Mouse (Mus musculus) liver, postnatal 0 days (tissue): Measurements from ENCODE around the gene Abcg5. TPM values are rescaled to one million over a fixed set of nuclear protein-coding genes. Genes with fewer than 3 reads are reported as not detected.
A peak's percentile ranks its signal among the peaks of the same experiment; 100 is the strongest.

Experiments used
- ATAC-seq: fragments of 200-750 bp; cut with Nextera tagmentation; 2 replicates; pipeline ENCODE4 v1.8.0; 2017; ENCODE audit warnings: mild to moderate bottlenecking, moderate library complexity
- DNase-seq: peaks from one replicate; pipeline ENCODE4 v3.0.0-alpha.2; 2016
- H3K27ac ChIP-seq: fragments of 300-500 bp; sonication (generic); 2 replicates; pipeline ENCODE4 v1.5.1; 2014; ENCODE audit warnings: antibody characterized with exemption, moderate library complexity, mild to moderate bottlenecking, low read depth
- H3K27me3 ChIP-seq: fragments of 300-500 bp; sonication (generic); 2 replicates; pipeline ENCODE4 v1.6.1; 2014; ENCODE audit warnings: low read length, control low read depth, mixed read lengths; ENCODE audit not compliant: insufficient read depth
- H3K36me3 ChIP-seq: fragments of 300-500 bp; sonication (generic); replicated peaks from 2 replicates; pipeline ENCODE4 v1.6.1; 2014; ENCODE audit warnings: mild to moderate bottlenecking, control low read depth, low read length, moderate library complexity, mixed read lengths; ENCODE audit not compliant: insufficient read depth
- H3K4me1 ChIP-seq: fragments of 300-500 bp; sonication (generic); 2 replicates; pipeline ENCODE4 v1.6.1; 2014; ENCODE audit warnings: antibody characterized with exemption, mild to moderate bottlenecking, control low read depth; ENCODE audit not compliant: insufficient read depth
- H3K4me2 ChIP-seq: fragments of 300-500 bp; sonication (generic); 2 replicates; pipeline ENCODE4 v1.6.1; 2014; ENCODE audit warnings: low read depth, mild to moderate bottlenecking, low read length, moderate library complexity, mixed read lengths
- H3K4me3 ChIP-seq: fragments of 300-500 bp; sonication (generic); 2 replicates; pipeline ENCODE4 v1.5.1; 2014; ENCODE audit warnings: low read depth, low read length
- H3K9ac ChIP-seq: fragments of 300-500 bp; sonication (generic); replicated peaks from 2 replicates; pipeline ENCODE4 v1.6.1; 2014; ENCODE audit warnings: mild to moderate bottlenecking, moderate library complexity
- H3K9me3 ChIP-seq: fragments of 300-500 bp; sonication (generic); 2 replicates; pipeline ENCODE4 v1.6.1; 2016; ENCODE audit warnings: mild to moderate bottlenecking, control low read depth, low read length, mixed read lengths
- CTCF ChIP-seq: sonication (generic); IDR thresholded peaks from 2 replicates; pipeline ENCODE4 v1.5.1; 2016; ENCODE audit warnings: antibody characterized with exemption, low read depth
- EP300 ChIP-seq: IDR thresholded peaks from 2 replicates; pipeline ENCODE4 v1.6.1; 2016; ENCODE audit warnings: antibody characterized with exemption, low read depth, mild to moderate bottlenecking
- WGBS: fragments of 180-500 bp; shearing (Covaris S2); extraction: QIAGEN DNeasy Blood & Tissue Kit; methylation state at CpG from one replicate; pipeline ENCODE4 v1.1.7; 2014; ENCODE audit not compliant: insufficient replicate concordance; 5-methylcytosine and 5-hydroxymethylcytosine counted together
- polyA plus RNA-seq: library from polyadenylated mRNA; unstranded; fragments of >200 nt; fragmentation: Nextera tagmentation; extraction: Ambion mirVana; gene quantifications from 2 replicates; pipeline ENCODE4 v1.2.1, GENCODE M21; 2015

Gene Abcg5
- polyA plus RNA-seq, 1 experiment from 2014 or later, result 9.3 TPM

DNA sequence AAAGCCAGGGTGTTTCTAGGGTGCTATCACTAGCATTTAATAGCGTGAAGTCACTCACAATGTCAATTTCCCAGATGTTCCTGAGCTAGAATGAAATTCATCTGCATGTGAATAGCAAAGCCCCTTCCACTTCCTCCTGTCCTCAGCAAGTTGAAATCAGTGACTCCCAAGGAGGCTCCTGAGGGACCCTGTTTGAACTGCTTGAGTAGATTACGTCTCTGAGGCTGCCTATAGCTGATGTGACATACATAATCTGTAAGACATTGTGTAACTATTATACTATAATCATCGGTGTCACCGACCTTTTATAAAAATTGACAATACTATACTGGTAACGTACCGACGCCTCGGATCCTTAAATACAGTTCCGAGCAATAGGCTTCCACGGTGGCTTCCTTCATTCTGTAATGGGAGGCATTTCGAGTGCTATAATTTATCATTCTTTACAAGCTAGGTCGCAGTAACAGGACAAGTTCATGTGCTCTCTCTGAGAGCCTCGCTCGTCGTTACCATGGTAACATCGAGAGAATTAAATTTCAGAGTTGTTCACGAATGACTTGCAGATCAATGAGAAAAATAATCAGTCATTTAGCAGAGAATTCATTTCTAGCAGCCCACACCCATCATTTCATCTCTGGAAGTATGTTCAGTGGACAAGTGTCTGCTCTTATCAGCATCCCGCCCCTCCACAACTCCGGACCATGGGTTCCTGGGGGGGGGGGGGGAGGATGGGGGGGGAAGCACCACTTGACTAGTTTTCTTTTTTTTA is 26.0 kb downstream of the Abcg5 start:
- WGBS, result 78% methylated on average over 19 of the region's 19 CpGs
- ATAC-seq (no peak), DNase-seq (no peak)
- Histone ChIP-seq H3K27me3 (no peaks in the 10 kb centered on the region), H3K9me3 (no peaks in the 10 kb centered on the region), H3K4me2 (no peak overlapping the region), H3K4me1 (no peaks in the 10 kb centered on the region; the same call in 1 of the 2 replicates), H3K27ac (no peak overlapping the region), H3K9ac (no peak overlapping the region), H3K4me3 (no peak overlapping the region), H3K36me3 (no peaks in the 10 kb centered on the region)
- no peak for TF ChIP-seq EP300
- no peak for TF ChIP-seq CTCF

DNA sequence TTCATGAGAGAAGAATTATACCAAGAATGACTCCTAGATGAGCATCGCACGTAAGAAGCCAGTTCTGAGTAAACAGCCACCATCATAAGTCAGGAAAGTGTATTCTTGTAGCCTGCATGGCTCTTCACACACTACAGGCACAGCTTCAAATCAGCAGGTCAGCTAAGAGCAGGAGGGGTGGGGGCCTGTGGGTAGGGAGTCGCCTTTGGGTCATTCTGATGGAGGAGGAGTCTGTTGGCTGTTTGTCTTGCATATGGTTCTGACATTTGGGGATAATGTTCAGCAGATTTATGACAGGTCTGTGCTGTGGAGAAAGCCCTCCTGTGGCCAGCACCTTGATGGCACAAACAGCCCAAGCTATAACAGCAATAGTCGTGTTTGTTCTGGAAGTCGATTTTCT is 26.6 kb downstream of the Abcg5 start:
- ATAC-seq, result no peak
- no peaks in the 10 kb centered on the region for H3K9me3 ChIP-seq
- 76% methylated on average over 5 of the region's 5 CpGs for WGBS

DNA sequence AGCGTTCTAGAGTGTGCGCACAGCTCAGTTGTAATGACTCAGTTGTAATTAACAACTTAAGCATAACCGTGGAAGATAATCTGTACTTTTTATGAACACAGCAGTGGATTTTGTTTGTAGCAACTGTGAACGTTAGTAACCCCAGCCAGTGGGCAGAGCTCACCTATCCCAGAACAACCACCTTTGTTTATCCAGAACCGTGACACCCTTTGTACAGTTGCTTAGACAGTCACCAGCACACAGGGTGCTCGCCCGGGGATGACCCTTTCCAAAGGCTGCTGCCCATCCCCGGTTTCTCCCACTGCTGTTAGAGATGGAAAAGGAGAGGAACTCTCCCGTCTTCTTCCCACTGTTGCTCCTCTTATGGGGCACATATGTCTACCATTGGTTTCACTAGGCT is 29.3 kb downstream of the Abcg5 start:
- no peaks in the 10 kb centered on the region for H3K27me3 ChIP-seq
- peaks cover 6% of the 10 kb centered on the region; the same call in 1 of the 2 replicates for H3K4me1 ChIP-seq
- H3K4me3 ChIP-seq, result no peak overlapping the region
- TF ChIP-seq EP300 (no peak), CTCF (no peak)
- H3K9me3 ChIP-seq, result no peaks in the 10 kb centered on the region
- ATAC-seq, result peak; percentile 61
- H3K4me2 ChIP-seq, result no peak overlapping the region
- no peak for DNase-seq
- H3K36me3 ChIP-seq, result no peaks in the 10 kb centered on the region
- H3K9ac ChIP-seq, result no peak overlapping the region
- 68% methylated on average over 9 of the region's 9 CpGs for WGBS
- no peak overlapping the region for H3K27ac ChIP-seq

More for the DNA sequence above, 26.6 kb downstream of the Abcg5 start:
- no peak for DNase-seq
- Histone ChIP-seq H3K36me3 (no peaks in the 10 kb centered on the region), H3K27me3 (no peaks in the 10 kb centered on the region), H3K4me3 (no peak overlapping the region), H3K4me1 (no peaks in the 10 kb centered on the region; the same call in 1 of the 2 replicates), H3K9ac (no peak overlapping the region), H3K27ac (no peak overlapping the region), H3K4me2 (no peak overlapping the region)
- TF ChIP-seq CTCF (no peak), EP300 (no peak)

- peaks cover 8% of the 10 kb centered on the region; the same call in 1 of the 2 replicates for H3K4me1 ChIP-seq
- no peak overlapping the region for H3K4me3 ChIP-seq
- H3K27me3 ChIP-seq, result no peaks in the 10 kb centered on the region
- DNase-seq (peak; percentile 23), ATAC-seq (peak; percentile 76)
- 72% methylated on average over 9 of the region's 9 CpGs for WGBS
- no peaks in the 10 kb centered on the region for H3K36me3 ChIP-seq
- no peaks in the 10 kb centered on the region for H3K9me3 ChIP-seq
- H3K27ac ChIP-seq, result no peak overlapping the region
- TF ChIP-seq EP300, result peak; percentile 63
- no peak for TF ChIP-seq CTCF
- no peak overlapping the region for H3K4me2 ChIP-seq
- no peak overlapping the region for H3K9ac ChIP-seq
These were observed 32.4 kb downstream of the Abcg5 start for GRCm38 (mm10) chr17:84650302-84651017.

DNA sequence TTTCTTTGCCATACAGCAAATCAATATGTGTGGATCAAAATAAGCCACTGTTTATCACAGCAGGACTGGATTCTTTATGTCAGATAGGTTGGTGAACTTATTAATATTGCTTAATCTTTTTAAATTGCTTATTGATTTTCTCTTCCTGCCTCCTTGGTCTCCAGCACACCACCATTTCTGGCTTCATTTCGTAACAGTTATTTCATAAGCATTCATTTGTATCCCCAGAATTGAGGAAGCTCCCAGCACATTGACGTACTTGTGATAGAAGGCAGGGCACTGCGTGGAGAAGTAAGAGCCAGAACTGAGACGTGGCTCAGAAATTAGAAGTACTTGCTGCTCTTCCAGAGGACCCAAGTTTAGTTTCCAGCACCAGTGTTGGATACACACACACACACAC is 35.2 kb downstream of the Abcg5 start:
- no peak overlapping the region for H3K4me2 ChIP-seq
- 26% methylated on average over 4 of the region's 4 CpGs for WGBS
- no peak overlapping the region for H3K27ac ChIP-seq
- peaks cover 8% of the 10 kb centered on the region; the same call in 1 of the 2 replicates for H3K4me1 ChIP-seq
- no peaks in the 10 kb centered on the region for H3K27me3 ChIP-seq
- DNase-seq (no peak), ATAC-seq (peak; percentile 66)
- no peaks in the 10 kb centered on the region for H3K9me3 ChIP-seq
- H3K36me3 ChIP-seq, result no peaks in the 10 kb centered on the region
- no peak overlapping the region for H3K9ac ChIP-seq
- TF ChIP-seq EP300, result peak; percentile 56; the same call in 1 of the 2 replicates
- TF ChIP-seq CTCF, result no peak
- no peak overlapping the region for H3K4me3 ChIP-seq

GRCm38 (mm10) chr17:84646477-84646876 is 36.3 kb downstream of the Abcg5 start:
- whole genome bisulfite sequencing, result 47% methylated on average over 2 of the region's 2 CpGs
- no peak overlapping the region for H3K4me2 ChIP-seq
- H3K4me3 ChIP-seq, result no peak overlapping the region
- H3K9me3 ChIP-seq, result no peaks in the 10 kb centered on the region
- H3K27ac ChIP-seq, result peak overlapping the region; percentile 0; the same call in 1 of the 2 replicates
- DNase-seq (no peak), ATAC-seq (no peak)
- peaks cover 8% of the 10 kb centered on the region; the same call in 1 of the 2 replicates for H3K4me1 ChIP-seq
- no peak for TF ChIP-seq EP300
- no peak for TF ChIP-seq CTCF
- no peaks in the 10 kb centered on the region for H3K27me3 ChIP-seq
- H3K9ac ChIP-seq, result no peak overlapping the region
- H3K36me3 ChIP-seq, result no peaks in the 10 kb centered on the region
